Mouse (Mus musculus) spleen, postnatal 10 days (tissue): ENCODE data around the gene Pdcd1lg2.

Source experiments
- DNase-seq, 2 experiments: peaks; one replicate each; pipeline ENCODE4 v3.0.0; 2021 to 2022; ENCODE audit warnings: low spot score in 2 of 2

Pdcd1lg2 gene

DNA sequence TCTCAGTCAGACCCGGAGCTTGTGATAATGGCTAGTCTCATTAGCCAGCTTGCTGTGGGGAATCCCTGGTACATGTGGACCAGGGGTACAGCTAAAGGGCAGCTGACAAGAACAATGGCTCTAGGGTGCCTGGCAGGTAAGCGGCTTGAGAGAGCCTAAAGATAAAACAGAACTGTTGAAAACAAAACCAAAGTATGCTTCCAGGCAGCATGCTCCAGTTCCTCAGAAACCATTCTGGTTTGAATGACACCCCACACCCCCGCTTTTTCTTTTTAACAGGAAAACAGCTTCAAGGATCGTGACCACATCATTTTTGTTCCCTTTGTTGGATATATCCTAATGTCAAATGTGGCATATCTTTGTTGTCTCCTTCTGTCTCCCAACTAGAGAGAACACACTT is at the start of gene Pdcd1lg2:
Gene Pdcd1lg2, plus strand, starts transcription at position 301 of the 400 bp plus-strand sequence.
- DNase-seq = no peak

DNA sequence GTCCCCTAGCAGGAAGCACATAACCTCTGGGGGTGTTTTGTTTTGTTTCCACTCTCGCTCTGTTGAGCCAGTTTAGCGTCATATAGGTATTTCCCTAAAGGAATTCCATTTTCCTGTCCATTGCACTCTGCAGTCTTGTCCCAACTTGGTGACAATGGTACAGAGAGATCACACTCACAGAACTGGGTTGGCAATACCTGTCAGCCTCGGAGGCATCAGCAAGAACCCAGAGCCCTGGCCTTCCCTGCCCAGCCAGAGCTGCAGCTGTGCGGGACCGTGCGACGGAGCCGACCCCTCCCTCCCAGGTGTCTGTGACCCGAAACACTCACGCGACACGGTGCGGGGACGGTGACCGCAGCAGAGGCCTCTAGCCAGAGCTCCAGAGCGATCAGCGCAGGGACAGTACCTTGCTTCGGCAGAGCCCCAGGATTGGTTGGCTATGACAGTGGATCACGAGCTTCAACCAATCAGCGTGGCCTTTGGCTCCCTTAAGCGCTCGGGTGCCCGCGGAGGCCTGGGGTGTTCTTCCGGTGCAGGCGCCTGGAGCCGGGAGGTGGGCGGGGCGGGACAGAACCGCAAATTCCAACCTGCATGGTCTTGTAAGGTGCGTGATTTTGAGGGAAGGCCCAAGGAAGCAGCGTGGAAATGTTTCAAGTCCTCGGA is 49.1 kb upstream of the Pdcd1lg2 start:
- DNase-seq = peak; percentile 73 to 90

DNA sequence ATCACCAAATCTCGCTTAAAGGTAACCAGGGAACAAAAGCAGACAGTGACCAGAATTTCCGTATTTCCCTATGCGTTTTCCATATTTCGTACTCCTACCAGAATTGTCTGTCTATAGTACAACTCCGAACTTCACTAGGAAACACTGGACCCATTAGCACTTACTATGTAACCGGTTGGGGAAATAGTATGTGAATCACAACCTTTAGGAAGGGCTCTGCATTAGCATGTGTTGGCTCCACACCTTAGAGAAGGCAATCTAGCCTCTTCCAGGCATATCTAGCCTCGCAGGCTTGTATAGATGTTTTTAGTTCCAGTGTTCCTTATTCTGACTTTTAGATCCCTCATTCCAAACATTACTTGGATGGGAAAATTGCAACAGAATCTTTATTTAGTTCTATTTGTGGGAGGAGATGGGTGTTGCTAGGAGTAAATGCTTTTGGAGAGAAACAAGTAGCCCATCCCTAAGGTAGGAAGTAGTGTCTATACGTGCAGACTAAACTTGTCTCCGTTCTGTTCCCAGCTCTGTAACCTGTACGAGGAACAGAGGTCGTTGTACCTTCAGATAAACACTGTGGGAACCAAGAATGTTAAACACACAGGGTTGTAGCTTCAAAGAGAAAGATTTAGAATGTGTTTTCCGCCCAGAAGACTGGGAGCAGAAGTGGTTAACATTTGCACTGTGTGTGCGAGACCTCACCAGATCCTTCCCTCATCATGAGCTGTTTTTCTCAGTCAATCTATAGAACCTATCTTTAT is 48.4 kb upstream of the Pdcd1lg2 start:
- no peak for DNase-seq

DNA sequence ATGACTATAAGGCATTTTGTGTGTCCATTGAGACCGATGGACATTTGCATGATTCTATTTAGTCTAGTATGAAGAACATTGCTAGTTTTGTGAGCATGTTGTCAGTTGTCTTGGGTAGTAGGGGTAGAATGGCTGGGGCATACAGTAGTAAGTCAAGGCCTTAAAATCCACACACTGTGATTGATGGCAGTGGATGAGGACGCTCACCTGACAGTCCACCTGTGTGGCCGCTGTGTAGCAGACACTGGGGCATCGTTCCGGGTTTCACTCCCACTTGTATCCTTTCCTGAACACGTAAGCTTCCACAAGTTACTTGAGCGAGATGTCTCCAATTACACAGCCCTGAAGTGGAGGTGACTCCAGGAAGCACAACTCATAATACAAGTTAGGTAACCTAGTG is 47.2 kb upstream of the Pdcd1lg2 start:
- no peak for DNase-seq

DNA sequence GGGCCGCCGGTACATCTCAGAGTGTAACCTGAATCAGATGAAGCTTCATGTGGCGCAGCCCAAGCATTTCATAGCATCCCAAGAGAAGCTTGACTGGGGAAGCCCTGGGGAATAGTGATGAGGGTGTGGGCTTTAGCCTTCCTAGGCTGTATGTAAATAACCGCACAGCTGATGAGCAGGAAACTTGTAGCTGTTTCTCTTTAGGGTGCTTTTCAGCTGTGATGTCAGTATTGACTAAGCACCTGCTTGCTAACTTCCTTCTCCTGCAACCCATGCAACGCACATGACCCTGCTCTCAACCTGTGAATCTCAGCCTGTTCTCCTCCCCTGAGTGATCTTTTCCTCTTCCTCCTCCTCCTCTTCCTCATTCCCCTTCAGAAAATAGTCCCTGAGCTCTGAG is 46.6 kb upstream of the Pdcd1lg2 start:
- DNase-seq = peak in 1 of 2 experiments; percentile 28

DNA sequence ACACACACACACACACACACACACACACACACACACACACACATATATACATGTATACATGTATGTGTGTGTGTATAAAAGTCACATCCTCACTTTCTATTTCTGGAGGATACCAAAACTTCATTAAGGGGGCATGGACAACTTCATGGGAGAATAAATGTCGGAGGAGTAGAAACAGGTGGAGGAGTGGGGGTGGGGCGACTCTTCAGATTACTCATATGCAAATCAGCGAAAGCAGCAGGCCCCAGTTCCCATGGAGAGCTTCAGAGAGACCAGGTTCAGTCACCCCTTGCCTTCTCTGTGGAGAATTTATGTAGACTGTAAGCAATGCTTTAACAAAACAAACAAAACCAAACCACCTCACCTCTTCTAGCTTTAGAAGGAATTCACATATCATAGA is 45.6 kb upstream of the Pdcd1lg2 start:
- peak in 1 of 2 experiments; percentile 71 for DNase-seq

DNA sequence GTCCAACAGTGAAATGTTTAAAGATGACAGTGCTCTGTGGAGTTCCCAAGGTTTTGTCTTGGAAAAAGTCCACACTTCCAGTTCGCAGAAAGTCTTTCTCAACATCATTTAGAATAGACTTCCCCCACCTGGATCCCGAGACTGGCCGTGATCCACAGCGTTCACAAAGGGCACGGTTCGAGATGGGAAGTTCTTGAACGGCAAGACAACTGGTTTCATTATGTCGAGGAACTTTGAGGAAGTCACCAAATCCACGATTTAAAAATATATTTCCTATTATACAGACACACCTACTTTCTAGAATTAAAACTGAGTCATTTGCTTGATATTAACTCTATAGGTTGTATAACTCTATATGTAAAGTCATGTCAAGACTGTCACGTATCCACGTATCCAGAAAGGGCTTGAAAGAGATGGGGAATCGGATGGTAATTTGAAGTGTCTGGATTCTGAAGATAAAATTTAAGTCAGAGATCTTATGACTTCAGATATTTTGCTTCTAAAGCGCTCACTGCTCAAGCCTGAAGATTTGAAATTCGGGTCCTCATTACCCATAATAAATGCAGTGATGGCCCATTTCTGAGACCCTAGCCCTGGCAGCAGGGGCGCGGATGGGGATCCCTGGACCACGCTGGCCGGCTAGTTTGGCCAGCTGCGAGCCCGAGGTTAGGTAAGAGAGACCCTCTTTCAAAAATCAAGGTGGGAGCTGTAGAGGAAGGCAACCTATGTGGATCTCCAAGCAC is 44.3 kb upstream of the Pdcd1lg2 start:
- no peak for DNase-seq

DNA sequence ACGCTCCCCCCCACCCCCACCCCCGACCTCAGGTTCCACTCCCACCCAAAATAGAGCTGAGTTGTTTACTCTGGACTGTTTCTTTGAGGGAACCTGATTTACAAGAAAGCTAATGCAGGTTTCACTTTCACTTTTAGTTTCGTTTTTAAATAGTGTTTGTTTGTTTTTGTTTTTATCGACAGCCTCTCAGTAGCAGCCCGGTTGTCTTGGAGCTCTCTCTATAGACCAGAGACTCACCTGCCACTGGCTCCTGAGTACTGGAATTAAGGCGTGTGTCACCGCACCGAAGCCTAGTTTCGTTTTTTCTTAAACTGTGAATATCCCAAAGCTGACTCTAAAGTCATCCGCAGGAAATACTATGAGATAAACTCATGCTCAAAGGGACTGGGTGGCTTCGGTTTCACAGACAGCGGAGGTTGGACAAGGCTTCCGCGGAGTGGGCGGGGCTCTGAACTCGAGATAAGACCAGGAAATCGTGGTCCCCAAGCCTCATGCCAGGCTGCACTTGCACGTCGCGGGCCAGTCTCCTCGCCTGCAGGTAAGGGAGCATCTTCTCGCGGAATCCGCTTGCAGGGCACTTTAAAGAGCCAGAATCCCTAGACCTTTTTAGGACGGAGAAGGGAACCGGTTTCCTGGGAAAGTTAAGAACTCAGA is 43.6 kb upstream of the Pdcd1lg2 start, which contains the start of the genes Plgrkt and Cd274:
Gene Plgrkt, minus strand, starts transcription at position 422 of the 654 bp plus-strand sequence.
Gene Cd274, plus strand, starts transcription at position 487 of the 654 bp plus-strand sequence.
- DNase-seq = peak; percentile 75 to 92

DNA sequence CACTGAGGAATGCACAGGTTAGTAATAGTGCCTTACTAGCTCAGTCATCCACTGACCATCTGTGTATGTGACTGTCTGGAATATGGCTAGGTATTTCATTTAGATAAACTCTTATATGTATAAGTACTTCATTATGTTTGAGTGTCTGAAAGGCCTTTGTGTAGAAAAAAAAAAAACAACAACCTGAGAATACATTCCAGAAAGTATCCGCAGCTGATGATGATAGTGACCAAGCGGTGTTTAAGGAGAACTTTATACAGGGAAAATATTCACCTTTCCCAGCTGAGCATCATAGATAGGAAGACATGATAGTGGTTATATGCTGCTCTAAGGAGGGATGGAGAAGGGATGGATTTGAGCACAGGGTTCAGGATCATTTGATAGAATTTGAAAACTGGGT is 42.7 kb upstream of the Pdcd1lg2 start:
- DNase-seq = no peak

DNA sequence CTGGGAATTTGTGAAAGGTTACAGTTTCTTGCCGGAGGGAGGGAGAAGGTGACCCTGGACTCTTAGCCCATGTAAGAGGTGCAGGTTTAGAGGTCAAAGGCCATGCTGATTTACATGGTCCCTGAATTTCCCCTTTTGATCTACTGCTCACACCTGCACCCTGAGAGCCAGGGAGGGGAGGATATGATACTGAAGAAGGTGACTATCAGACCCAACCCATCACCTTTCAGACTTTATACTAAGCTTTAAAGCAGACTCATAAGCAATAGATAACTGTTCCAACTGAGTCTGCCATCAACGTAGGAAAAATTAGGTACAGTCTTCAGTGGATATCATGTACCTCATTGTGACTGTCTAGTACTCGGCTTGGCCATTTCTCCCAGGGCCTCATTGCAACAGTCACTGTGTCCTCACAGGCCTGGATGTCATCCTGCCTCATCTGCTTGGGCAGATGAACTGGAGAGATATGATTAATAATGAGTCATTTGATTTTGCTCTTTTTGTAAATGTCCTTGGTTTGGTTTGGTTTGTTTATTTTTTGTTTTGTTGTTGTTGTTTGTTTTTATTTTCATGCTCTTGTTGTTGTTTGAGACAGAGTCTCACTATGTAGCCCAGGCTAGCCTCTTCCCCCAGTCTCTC is 41.9 kb upstream of the Pdcd1lg2 start:
- DNase-seq = no peak

DNA sequence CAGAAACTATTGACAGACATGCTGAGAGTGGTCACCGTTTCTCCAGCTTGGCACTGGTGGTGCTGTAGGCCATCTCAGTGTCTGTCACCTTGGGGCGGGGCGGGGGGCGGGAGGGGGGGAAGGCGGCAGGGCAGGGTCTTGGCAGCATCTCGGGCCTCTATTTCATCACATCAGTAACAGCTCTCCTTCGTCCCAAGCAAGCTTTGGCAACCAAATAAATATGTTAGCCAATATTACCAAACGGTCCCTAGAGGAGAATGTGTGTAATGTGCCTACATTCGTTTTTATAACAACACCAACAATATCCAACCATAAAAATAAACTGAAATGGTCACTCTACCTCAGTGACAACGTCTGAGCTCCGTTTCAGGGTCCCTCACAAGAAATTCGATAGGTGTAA is 40.6 kb upstream of the Pdcd1lg2 start:
- no peak for DNase-seq

DNA sequence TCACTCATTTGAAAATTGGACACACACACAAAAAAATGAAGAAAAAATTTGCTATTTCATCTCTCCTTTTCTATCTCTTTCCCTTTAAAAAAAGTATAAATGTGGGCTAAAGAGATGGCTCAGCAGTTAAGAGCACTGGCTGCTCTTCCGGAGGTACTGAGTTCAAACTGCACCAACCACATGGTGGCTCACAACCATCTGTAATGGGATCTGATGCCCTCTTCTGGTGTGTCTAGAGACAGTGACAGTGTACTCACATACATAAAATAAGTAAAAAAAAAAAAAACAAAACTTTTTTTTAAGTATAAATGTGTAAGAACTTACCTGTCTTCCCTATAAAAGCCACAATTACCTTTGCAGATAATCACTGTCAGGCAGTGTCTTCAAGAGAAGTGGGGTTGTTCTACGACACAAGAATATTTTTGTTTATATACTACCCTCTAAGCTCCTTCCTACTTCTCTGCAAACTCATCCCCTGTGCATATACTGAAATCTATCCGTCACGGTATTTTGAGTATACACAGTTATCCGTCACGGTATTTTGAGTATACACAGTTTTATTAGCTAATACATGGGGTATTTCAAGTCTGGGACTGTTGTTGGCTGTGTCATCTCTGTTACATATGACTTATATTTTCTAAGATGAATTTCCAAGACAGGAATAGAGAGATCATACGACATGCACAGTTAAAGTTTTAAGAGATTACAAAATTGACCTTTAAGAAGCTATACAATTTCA is 40.0 kb upstream of the Pdcd1lg2 start:
- no peak for DNase-seq

DNA sequence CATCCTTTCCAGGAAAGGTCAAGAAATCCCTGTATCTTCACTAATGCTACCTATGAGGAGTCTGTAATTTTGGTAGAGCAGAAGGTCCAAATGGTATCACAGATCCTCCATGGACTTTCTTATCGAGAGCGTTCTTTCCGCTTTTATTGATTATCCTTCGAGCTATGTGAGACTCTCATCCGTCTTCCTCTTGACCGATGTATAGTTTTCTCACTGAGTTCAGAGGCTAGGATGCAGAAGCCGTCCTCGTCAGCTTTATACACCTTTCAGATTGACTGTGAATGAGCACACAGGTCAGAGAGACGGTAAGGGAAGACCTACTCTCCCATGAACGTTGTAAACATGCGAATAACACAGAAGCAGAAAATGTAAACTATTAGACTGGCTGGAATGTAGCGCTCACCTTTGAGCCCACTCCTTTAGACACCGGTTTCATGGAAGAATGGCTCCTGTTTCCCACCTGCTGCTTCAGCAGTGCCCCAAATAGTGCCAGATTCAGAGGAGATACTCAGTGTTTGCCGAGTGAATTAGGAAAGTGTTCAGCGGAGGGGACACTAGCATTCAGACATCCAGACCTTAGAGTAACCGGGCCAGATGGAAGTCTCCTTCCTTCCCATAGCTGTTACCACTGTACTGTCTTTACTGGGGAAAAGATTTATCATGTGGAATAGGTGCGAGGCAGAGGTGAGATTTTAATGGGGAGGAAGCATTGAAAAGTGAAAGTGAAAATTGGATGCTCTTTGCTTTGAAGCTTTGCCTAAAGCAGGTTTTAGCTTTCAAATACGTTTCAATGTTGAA is 39.2 kb upstream of the Pdcd1lg2 start:
- no peak for DNase-seq

DNA sequence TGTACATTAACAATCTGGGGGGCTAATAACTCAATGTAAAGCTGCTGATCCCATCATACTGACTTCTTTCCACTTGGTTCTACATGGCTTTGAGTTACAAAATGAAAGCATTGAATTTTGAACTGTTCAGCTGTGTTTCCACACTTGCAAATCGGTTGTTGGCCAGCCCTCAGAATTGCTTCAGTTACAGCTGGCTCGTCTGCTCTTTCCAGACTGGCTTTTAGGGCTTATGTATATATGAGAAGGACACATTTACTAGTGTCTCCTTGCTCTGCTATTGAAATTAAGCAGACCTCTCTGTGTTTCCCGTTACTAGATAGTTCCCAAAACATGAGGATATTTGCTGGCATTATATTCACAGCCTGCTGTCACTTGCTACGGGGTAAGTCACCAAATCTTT is 38.6 kb upstream of the Pdcd1lg2 start:
- no peak for DNase-seq

DNA sequence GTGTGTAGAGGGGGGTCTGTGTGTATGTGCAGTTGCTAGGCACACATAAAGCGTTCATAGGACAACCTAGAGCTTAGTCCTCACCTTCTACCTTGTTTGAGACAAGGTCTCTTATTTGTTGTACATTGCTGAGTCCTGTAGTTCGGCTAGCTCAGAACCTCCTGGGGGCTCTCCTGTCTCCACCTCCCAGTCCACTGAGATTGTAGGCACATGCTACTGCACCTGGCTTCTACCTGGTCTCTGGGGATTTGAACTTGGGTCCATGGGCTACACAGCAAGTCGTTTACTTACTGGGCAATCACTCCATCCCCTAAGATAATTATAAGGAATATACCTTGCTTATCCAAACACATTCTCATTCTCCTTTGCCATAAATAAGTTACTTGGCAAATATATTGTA is 38.1 kb upstream of the Pdcd1lg2 start:
- no peak for DNase-seq

DNA sequence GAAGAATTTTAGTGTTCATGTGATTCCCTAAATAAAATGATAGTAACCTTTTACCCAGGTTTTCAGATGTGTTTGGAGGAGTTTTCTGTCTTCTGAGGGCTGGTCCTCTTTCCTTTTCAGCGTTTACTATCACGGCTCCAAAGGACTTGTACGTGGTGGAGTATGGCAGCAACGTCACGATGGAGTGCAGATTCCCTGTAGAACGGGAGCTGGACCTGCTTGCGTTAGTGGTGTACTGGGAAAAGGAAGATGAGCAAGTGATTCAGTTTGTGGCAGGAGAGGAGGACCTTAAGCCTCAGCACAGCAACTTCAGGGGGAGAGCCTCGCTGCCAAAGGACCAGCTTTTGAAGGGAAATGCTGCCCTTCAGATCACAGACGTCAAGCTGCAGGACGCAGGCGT is 37.3 kb upstream of the Pdcd1lg2 start:
- DNase-seq = no peak

DNA sequence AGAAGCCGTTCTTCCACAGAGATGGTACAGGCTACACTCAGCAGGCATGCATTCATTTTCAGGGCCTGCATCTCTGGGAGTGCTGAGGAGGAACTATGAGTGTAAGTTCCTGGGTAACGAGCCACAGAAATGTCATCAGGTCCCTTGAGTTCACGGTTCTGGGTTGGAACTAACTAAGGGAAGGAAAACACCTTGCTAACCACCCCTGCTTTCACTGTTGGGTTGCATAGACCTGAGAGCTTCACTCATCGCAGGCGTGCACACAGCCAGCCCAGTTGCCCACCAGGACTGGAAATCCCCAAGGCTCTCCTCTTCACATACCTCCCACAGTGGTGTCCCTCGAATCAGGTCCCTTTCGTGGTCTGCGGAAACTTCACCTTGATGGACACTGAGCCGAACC is 35.8 kb upstream of the Pdcd1lg2 start:
- no peak for DNase-seq

DNA sequence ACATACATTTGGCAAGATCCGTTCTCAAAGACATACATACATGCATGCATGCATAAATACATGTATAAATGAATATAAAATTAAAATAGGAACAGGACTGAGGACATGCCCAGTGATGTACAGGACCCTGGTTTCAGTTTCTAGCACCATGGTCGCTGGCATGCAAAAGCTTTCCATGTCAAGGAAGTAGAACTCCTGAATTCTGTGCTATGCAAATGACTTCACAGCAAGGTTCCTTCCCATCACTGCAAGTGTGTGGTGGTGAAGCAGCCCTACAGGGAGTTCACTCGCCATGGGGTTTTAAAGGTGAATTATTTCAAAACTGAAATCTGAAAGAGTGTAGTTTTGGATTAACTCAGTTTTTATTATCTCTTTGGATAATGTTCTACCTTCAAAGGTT is 34.3 kb upstream of the Pdcd1lg2 start:
- DNase-seq = no peak

DNA sequence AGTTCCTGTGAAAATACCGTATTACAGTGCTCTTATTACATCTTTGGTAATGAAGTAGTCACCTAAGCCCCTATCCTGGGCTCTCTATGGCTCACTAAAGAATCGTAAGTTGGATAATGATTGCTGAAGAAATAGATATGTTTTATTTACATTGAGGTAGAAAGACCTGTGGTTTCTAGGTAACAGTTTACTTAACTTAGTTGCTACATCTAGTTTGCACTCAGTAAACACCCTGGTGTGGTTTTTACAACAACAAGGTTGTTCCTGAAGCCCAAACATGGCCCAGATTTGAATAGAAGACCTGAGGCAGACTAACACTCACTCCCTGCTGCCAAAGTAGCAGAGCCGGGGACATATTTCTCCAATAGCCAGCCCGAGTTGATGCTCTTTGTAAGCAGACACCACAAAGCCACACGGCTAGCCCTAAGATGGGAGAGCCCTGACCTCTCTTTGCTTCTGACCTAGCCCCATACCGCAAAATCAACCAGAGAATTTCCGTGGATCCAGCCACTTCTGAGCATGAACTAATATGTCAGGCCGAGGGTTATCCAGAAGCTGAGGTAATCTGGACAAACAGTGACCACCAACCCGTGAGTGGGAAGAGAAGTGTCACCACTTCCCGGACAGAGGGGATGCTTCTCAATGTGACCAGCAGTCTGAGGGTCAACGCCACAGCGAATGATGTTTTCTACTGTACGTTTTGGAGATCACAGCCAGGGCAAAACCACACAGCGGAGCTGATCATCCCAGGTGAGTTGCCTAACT is 30.7 kb upstream of the Pdcd1lg2 start:
- no peak for DNase-seq
